Mouse (Mus musculus) adrenal gland, postnatal 10 days (tissue): ENCODE measurements at regions not wholly inside any gene's neighbourhood (a gene's known extent, or its start where the extent isn't known, plus 50 kb on each side); places are given as distances from the start of the nearest gene placed in this dataset.

Experiments used
- DNase-seq: peaks from one replicate; pipeline ENCODE4 v3.0.0; 2021; ENCODE audit warnings: mixed read lengths

DNA sequence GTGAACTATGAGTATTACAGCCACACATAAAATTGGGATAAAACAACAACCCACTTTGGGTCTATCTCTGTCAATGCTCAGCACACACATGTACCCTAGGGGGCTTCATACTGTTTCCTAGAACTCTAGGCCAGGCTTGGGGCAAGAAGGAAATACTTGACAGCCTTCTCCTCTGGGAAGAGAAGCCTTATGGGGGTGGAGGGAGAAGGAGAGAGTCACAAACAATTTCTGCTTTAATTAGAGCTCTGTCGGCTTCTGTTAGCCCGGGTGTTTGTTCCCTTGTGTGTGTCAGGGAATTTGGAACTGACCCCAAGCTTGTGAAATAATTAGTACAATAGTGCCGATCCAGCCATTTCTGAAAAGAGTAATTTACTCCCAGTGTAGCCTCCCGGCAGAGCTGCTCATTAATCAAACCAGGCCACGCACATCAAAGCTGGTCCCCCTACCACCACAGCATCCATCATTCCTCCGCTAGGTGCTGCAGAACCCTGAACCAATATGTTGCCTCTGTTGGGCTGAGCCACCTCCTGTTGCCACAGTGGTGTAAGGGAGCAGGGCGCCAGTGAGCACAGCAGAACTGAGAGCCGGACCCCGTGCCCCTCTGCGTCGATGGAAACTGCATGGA, 307.3 kb downstream of the Tmem114 start:
- DNase-seq = peak; percentile 9

DNA sequence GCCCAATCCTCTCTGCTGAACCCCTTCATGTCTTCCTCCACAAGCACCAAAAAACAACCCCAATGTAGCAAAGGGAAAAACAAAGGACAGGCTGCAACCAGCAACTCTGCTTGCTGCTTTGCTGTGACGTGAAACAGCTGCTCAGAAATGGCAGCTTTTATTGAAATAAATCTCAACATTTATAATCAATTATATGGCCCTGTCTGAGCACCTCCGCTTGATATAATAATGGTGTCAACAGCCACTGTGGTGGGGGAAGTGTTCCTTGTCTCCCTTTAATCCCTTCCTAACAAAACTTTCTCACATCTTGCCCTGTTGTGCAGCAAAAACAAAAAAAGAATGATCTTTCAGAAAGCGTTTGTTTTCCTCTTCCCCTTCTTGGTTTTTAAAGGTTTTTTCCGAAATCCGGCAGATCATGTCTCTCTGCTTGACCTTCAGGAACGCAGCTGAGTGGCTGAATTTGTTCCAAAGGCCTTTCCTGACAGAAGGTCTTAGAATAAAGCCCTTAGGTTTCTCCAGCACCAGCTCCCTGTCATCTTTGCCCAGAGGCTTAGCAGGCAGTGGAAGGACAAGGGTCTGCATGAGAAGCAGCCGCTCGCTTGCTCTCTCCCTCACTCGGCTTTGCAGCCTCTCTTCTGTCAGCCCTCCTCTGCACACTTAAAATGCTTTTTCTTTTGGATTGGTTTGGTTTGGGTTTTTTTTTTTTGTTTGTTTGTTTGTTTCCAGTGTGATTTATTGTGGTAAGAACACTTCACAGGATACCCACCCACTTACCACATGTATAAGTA, 313.4 kb downstream of the Tmem114 start:
- peak; percentile 16 for DNase-seq

DNA sequence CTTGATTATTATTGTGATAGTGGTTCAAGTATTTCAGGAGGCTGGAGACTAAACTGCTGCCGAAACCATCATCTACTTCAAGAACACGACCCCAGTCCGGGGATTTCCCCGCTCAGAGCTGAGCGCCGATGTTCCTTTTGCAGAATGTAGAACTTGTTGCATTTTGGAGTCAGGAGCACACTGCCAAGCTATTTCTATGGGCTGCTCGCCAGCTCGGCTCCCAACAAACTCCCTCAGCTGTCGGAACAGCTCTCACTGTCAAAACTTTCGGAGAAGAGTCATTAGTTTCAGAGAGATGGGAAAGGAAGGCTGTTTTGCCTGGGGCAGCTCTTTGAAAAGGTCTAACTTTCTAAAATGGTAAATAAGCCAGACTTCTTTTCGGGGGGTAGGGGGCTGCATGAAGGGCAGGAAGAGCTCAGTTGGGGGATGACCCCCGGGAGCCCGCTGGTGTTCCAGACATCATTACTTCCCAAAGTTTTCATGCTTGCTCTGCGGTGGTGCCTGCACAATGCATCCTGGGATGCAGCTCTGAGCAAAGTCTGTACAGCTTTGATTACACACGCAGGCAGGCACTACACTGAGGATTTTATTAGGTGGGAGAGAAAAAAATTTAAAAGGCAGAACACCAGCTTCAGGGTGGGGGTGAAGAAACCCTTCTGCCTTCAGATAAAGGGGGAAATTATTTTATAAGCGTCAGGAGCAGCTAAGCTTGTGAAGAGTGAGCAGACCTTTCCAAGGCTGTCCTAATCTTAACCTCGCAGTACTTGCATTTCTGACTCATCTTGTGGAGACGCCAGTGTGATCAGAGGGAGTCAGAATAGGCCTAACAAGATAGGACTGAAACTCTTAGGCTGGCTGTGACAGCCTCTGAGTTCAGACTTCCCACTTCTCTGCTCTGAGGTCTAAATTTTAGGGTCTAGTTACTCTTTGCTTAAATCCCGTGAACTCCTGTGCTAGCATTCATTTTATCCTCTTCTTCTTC, 316.5 kb downstream of the Tmem114 start:
- peak; percentile 58 for DNase-seq

- no peak for DNase-seq
Measured at GRCm38 (mm10) chr16:8079024-8079423, 345.9 kb downstream of the Tmem114 start.

- peak; percentile 5 for DNase-seq
Measured at GRCm38 (mm10) chr16:8078461-8078860, 346.5 kb downstream of the Tmem114 start.

GRCm38 (mm10) chr16:8074729-8075128, 350.2 kb downstream of the Tmem114 start:
- no peak for DNase-seq

DNA sequence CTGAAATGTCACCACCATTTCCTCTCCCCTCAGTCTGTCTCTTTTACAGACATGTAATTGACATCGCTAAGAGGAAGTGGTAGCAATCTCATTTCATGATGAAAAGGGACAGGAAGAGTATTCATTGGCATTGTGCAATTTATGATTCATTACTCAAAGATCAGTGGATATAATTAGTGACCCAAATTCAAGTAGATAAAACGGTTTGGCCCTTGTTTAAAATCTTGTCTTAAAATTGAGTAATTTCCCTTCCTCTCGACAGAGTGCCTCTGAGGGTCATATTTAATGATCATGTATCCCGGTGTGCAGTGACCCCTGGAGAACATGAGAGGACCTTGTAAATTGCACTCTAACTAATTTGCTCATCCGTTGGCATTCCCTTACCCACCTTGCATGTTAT, 371.0 kb downstream of the Tmem114 start:
- DNase-seq = no peak

DNA sequence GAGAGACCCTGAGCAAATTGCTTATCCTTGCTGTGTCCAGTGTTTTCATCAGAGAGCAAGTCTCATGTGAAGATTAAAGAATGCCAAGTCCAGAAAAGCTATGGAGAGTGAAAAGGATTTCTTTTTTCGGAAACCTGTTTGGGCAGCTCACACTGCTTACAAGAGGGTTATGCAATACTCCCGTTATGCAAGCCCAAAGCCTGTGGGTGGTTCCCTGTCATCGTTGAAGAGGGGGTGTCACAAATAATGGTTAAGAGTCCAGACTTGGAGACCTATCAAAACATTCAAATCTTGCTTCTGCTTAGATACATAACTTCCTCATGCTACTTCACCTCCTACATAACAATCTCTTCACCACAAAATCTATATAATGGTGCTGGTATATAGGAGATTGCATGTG, 416.0 kb downstream of the Tmem114 start:
- peak; percentile 11 for DNase-seq

- no peak for DNase-seq
Measured at GRCm38 (mm10) chr16:8006631-8007030, 418.3 kb downstream of the Tmem114 start.

DNA sequence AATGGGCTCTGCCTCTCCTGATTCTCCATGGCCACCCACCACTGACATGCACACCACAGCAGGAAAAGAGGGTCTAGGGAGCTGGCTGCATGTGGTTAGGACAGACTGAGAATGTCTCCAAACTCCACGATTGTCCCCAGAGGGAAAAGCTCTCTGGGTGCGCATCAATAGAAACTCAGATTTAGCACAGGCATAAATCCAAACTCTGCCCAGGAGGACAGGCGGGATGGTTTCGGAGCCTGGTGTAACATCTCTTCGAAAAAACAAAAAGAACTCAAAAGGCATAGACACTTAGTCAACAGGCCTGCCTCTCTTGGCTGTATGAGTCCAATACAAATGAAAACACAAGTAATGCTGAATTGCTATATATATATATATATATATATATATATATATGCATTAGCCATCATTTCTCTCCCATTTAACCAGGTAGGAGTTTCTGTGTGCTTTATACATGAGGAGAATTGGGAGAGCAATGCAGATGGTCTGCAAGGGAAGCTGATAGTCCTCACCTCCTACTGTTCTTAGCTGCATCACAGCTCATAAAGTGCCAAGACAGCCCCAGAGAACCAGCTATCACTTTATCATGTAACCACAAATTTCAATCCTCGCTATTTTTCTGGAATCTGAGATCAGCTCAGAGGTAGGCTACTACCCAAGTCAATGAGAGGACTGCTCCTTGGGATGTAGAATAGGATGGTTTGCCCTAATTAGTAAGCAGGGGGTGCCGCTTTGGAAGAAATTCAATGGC, 422.4 kb downstream of the Tmem114 start:
- DNase-seq = no peak

DNA sequence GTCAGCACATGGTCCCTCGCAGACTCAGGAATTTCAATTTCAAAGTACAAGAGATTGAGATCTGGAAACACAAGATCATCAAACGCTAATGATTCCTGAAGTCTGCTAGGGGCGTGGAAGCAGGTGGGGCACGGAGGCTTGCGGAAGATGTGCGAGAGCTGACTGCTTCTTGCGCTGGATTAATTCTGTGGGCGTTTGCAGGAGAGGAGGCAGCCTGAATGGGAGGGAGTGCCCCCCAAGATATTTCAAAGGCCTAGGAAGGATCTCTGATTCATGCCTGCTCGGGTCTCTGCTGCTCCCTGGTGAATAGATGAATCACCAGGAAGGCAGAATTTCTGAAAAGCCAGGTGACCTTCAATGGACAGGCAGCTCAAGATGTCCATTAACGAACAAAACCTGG, 442.1 kb downstream of the Tmem114 start:
- peak; percentile 17 for DNase-seq

GRCm38 (mm10) chr16:7978466-7978865, 446.5 kb downstream of the Tmem114 start:
- DNase-seq = no peak

DNA sequence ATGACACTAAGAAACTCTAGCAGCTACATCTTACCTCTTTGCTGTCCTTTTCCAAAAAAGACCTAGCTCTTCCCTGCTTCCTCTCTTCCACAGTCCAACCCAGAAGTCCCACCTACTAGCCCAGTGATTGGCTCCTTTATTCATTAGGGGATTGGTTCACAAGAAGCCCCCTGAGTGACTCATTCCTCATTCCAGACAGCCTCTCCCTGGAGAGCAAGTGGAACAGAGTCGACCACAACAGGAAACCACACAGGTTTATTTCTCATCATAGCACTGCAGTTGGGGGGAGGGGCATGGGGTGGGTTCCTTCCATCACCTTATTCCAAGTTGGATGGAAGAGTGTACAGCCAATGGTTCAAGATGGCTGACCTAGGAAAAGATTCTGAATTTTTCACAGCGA, 473.3 kb downstream of the Tmem114 start:
- no peak for DNase-seq

DNA sequence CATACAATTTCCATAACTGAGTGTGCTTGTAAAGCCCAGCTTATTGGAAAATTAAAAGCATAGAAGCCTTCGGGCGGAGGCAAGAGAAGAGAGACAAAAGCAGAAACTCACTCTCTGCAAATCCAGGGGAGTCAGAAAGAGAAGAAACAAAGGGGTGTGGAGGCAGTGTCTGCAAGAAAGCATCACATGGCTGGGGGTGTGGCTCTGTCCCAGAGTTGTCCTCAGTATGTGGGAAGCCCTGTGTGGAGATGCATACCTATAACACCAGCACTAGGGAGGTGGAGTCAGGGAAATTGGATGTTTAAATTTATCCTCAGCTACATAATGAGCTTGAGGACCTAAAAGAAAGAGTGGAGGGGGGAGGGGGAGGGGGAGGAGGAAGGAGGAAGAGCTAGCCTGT, 482.6 kb downstream of the Tmem114 start:
- DNase-seq = no peak

GRCm38 (mm10) chr16:7937167-7937566, 487.8 kb downstream of the Tmem114 start:
- no peak for DNase-seq

DNA sequence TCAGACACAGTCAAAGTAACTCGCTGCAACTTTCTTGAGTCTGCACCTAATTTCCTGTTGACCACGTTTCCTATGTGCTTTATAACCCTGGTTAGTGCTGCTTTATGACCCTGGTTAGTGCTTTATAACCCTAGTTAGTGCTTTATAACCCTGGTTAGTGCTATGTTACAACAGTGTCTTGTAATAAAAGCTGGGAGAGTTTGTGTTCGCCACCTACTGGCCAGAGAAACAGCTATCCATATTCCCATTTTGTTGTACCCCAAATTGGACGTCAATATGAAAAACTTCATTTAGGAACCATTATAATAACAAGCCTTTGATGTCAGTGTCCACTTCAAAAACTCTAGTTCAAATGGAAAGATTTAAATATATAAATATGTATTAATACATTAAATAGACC, 492.6 kb downstream of the Tmem114 start:
- DNase-seq = peak; percentile 8

DNA sequence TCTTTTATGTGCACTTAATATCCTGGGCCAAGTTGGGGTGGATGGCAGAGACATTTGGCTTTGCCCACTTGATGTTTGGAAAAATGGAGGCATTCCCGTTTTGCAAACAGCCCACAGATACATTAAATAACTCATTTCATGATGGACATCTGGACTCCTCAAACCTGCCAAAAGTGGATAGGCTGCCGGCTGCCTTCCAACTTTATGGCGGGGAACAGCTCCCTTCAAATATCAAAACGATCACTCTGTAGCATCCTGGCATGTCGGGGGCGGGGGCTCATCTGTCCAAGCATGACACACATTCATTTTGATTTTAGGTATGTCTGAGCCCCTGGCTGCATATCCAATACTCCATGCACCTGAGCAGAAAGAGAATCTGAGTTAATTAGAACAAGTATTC, 493.3 kb downstream of the Tmem114 start:
- DNase-seq = no peak

DNA sequence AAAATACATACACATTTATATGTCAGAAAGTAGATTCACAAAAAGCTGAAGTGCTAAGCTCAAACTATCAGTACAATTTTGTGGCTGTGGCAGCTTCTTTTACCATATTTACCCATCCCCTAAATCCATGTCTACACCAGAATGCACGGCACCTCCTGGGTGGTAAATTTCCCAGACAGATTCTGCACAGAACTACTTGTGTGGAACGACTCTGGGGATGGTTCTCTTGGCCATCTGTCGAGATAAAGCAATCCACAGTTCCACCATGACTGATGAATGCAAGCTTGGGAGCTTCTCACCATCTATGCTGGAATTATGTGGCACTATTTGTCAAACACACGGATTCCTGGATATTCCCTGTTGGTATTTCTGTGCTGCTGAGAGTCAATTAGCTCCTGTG, 495.8 kb downstream of the Tmem114 start:
- no peak for DNase-seq

GRCm38 (mm10) chr16:7928391-7928935, 496.5 kb downstream of the Tmem114 start:
- no peak for DNase-seq

- peak; percentile 12 for DNase-seq
Measured at GRCm38 (mm10) chr16:7927756-7928155, 497.2 kb downstream of the Tmem114 start.

GRCm38 (mm10) chr16:7895786-7896185, 529.1 kb downstream of the Tmem114 start:
- no peak for DNase-seq

DNA sequence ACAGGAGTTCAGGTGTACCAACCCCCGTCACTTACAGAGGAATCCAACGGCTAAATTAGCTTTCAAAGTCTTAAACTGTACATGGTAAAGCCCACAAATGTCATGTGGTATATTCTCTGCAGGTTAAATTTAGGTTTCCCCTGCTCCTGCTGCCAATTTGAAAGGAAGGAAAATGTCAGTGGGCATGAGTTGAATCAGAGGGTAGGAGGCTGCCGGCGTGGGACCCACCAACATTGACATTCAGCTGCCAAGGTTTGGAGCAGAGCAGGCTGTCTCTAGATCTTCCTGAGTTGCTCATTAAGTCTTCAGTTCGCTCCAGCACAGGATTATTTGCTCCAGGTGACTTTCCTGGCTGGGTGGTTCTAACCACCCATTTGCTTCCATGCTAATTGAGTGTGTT, 532.1 kb downstream of the Tmem114 start:
- DNase-seq = no peak
